Mouse (Mus musculus) embryonic facial prominence, embryonic 10.5 days (tissue): ENCODE data around the gene Crybb1. TPM values are rescaled to one million over a fixed set of nuclear protein-coding genes. Genes with fewer than 3 reads are reported as not detected.

Source experiments
- DNase-seq: peaks from one replicate; pipeline ENCODE4 v3.0.0-alpha.2; 2017; ENCODE audit warnings: low spot score
- H3K27ac ChIP-seq: fragments of 300-500 bp; sonication (generic); replicated peaks from 2 replicates; pipeline ENCODE4 v1.5.1; 2016; ENCODE audit warnings: mild to moderate bottlenecking
- H3K27me3 ChIP-seq: fragments of 300-500 bp; sonication (generic); replicated peaks from 2 replicates; pipeline ENCODE4 v1.6.1; 2016; ENCODE audit warnings: low read depth, mild to moderate bottlenecking; ENCODE audit not compliant: poor library complexity, severe bottlenecking
- H3K36me3 ChIP-seq: fragments of 300-500 bp; sonication (generic); replicated peaks from 2 replicates; pipeline ENCODE4 v1.6.1; 2016; ENCODE audit warnings: mild to moderate bottlenecking, moderate library complexity
- H3K4me1 ChIP-seq: fragments of 300-500 bp; sonication (generic); 2 replicates; pipeline ENCODE4 v1.6.1; 2016
- H3K4me3 ChIP-seq: fragments of 300-500 bp; sonication (generic); 2 replicates; pipeline ENCODE4 v1.5.1; 2016; ENCODE audit warnings: mild to moderate bottlenecking, moderate library complexity
- H3K9me3 ChIP-seq: fragments of 300-500 bp; sonication (generic); 2 replicates; pipeline ENCODE4 v1.6.1; 2016; ENCODE audit warnings: mild to moderate bottlenecking
- WGBS: fragments of 180-500 bp; shearing (Covaris S2); methylation state at CpG from one replicate; pipeline ENCODE4 v1.1.7; 2016; 5-methylcytosine and 5-hydroxymethylcytosine counted together
- polyA plus RNA-seq: library from polyadenylated mRNA; unstranded; fragments of >200 nt; fragmentation: Nextera tagmentation; extraction: Ambion mirVana; gene quantifications from 2 replicates; pipeline ENCODE4 v1.2.1, GENCODE M21; 2016

The Crybb1 gene
- 0.20 and 0.80 TPM in 2 replicates for polyA plus RNA-seq

- Histone ChIP-seq H3K27me3 (peaks cover 14% of the 10 kb centered on the region; the same call in 1 of the 2 replicates), H3K27ac (no peak within 1 kb of the TSS), H3K9me3 (no peaks in the 10 kb centered on the region), H3K36me3 (no peaks in the 10 kb centered on the region), H3K4me3 (no peak within 1 kb of the TSS), H3K4me1 (peaks cover 20% of the 10 kb centered on the region)
- WGBS: 55% methylated on average over 3 of the region's 3 CpGs
- no peak for DNase-seq
Measured at GRCm38 (mm10) chr5:112255426-112255825, at the start of gene Crybb1. Gene Crybb1 (plus strand): TSS chr5:112255815.

DNA sequence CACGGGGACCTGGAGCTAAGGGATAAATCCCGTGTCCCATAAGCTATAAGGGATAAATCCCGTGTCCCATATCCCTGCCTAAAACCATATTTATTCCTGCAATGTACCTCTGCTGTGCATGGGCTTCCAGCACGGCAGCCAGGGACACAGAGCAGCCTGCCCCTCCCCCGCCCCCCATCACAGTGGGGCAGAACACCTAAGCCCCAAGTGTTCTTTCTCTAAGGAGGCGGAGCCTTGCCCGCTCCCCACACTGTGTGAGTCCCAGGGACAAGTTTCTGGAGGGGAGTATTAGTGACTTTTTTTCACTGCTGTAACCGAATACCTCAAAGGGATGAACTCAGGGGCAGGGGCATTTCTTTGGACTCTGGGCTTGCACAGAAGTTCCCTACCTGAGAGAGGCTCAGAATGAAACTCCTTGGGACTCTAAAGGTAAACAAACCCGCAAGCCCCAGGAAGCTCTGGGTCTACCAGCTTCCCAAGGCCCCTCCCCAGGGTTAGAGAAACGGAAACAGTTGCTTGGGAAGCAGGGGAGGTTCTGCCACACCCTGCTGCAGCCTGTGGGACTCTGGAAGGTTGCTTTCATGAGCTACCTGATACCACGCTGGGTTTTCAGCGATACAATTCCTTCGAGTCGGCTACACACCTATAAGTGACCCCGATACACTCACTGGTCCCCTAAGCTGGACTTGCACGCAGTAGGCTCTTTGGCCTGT is 48.9 kb upstream of the Crybb1 start:
- Histone ChIP-seq H3K27ac (peak overlapping the region; percentile 60), H3K4me3 (peak overlapping the region; percentile 34; the same call in 1 of the 2 replicates)

GRCm38 (mm10) chr5:112208321-112208720 is 47.3 kb upstream of the Crybb1 start:
- Histone ChIP-seq H3K27me3 (no peaks in the 10 kb centered on the region), H3K27ac (0 out of 2 replicates have a peak overlapping the region, but pooled peaks have one; percentile 24), H3K9me3 (no peaks in the 10 kb centered on the region), H3K4me1 (peaks cover 41% of the 10 kb centered on the region), H3K4me3 (no peak overlapping the region), H3K36me3 (no peaks in the 10 kb centered on the region)
- no peak for DNase-seq
- WGBS: 29% methylated on average over 4 of the region's 4 CpGs

More for the DNA sequence above, 48.9 kb upstream of the Crybb1 start:
- WGBS: 19% methylated on average over 16 of the region's 16 CpGs
- no peaks in the 10 kb centered on the region for H3K9me3 ChIP-seq
- H3K4me1 ChIP-seq: peaks cover 30% of the 10 kb centered on the region
- DNase-seq: no peak
- H3K27me3 ChIP-seq: no peaks in the 10 kb centered on the region
- no peaks in the 10 kb centered on the region for H3K36me3 ChIP-seq

GRCm38 (mm10) chr5:112210104-112210503 is 45.5 kb upstream of the Crybb1 start:
- H3K4me3 ChIP-seq: no peak overlapping the region
- no peaks in the 10 kb centered on the region for H3K27me3 ChIP-seq
- 33% methylated on average over 8 of the region's 8 CpGs for WGBS
- peak; percentile 82 for DNase-seq
- H3K36me3 ChIP-seq: no peaks in the 10 kb centered on the region
- no peaks in the 10 kb centered on the region for H3K9me3 ChIP-seq
- H3K27ac ChIP-seq: no peak overlapping the region
- H3K4me1 ChIP-seq: peaks cover 59% of the 10 kb centered on the region

GRCm38 (mm10) chr5:112211911-112212310 is 43.7 kb upstream of the Crybb1 start:
- DNase-seq: no peak
- H3K9me3 ChIP-seq: no peaks in the 10 kb centered on the region
- H3K27ac ChIP-seq: no peak overlapping the region
- H3K27me3 ChIP-seq: peaks cover 6% of the 10 kb centered on the region; the same call in 1 of the 2 replicates
- WGBS: 88% methylated on average over 7 of the region's 7 CpGs
- H3K4me3 ChIP-seq: no peak overlapping the region
- H3K4me1 ChIP-seq: peaks cover 64% of the 10 kb centered on the region
- no peaks in the 10 kb centered on the region for H3K36me3 ChIP-seq

- no peaks in the 10 kb centered on the region for H3K9me3 ChIP-seq
- 66% methylated on average over 6 of the region's 6 CpGs for WGBS
- H3K36me3 ChIP-seq: no peaks in the 10 kb centered on the region
- H3K27me3 ChIP-seq: peaks cover 12% of the 10 kb centered on the region
- no peak for DNase-seq
- no peak overlapping the region for H3K4me3 ChIP-seq
- peak overlapping the region; percentile 68; the same call in 1 of the 2 replicates for H3K27ac ChIP-seq
- peaks cover 64% of the 10 kb centered on the region for H3K4me1 ChIP-seq
Measured at GRCm38 (mm10) chr5:112212711-112213264, 42.8 kb upstream of the Crybb1 start.

DNA sequence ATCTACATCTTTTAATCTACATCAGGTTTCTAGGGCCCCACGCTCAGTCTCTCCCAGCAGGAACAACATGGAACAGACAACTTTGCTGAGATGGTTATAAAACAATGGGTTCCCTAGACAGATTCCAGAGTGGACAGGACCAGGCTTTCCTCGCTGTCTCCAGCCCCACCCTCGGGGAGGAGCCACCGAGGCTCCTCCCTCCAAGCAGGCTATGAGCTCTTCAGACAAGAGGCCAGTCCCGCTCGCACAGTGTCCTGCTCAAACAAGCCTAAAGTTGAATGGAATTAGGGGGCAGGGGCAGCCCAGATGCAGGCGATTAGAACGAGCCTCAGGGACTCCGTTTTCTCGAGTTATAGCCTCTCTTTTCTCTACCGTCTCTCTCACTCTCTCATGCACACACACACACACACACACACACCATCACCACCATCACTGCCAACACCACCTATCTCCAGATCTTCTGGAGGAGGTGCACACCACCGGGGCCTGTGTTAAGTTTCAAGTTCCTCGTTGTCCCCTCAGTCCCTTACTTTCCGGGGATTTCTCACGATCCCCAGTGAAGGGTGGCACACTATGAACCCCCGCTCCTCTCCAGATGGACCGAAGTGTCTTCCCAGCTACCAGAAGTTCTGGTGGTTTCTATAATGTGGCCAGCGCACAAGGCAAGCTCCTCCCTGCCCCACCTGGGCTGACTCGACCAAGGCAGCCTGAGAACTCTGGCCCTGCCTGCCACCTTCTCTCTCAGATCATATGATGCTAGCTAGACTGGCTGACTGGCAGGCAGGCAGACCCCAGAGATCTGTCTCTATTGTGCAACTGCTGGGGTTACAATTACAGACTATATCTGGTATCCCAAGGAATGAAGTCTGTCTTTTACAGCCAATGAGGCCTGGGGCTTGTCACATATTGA is 42.0 kb upstream of the Crybb1 start:
- H3K4me1 ChIP-seq: peaks cover 60% of the 10 kb centered on the region
- 29% methylated on average over 19 of the region's 19 CpGs for WGBS
- H3K9me3 ChIP-seq: no peaks in the 10 kb centered on the region
- DNase-seq: peak; percentile 71
- peaks cover 12% of the 10 kb centered on the region for H3K27me3 ChIP-seq
- peak overlapping the region; percentile 21; the same call in 1 of the 2 replicates for H3K4me3 ChIP-seq
- H3K27ac ChIP-seq: peak overlapping the region; percentile 68
- peaks cover 2% of the 10 kb centered on the region; the same call in 1 of the 2 replicates for H3K36me3 ChIP-seq

GRCm38 (mm10) chr5:112214419-112214818 is 41.2 kb upstream of the Crybb1 start:
- WGBS: 3% methylated on average over 10 of the region's 10 CpGs
- peak; percentile 82 for DNase-seq
- Histone ChIP-seq H3K27me3 (peaks cover 12% of the 10 kb centered on the region), H3K36me3 (peaks cover 10% of the 10 kb centered on the region), H3K9me3 (no peaks in the 10 kb centered on the region), H3K4me3 (peak overlapping the region; percentile 28), H3K27ac (peak overlapping the region; percentile 68), H3K4me1 (peaks cover 62% of the 10 kb centered on the region)

- H3K9me3 ChIP-seq: no peaks in the 10 kb centered on the region
- peaks cover 69% of the 10 kb centered on the region for H3K4me1 ChIP-seq
- peak overlapping the region; percentile 82 for H3K27ac ChIP-seq
- peaks cover 12% of the 10 kb centered on the region for H3K27me3 ChIP-seq
- peaks cover 19% of the 10 kb centered on the region for H3K36me3 ChIP-seq
- WGBS: 11% methylated on average over 12 of the region's 12 CpGs
- DNase-seq: no peak
- H3K4me3 ChIP-seq: peak overlapping the region; percentile 45
Measured at GRCm38 (mm10) chr5:112215291-112215751, 40.3 kb upstream of the Crybb1 start.

- no peak for DNase-seq
- Histone ChIP-seq H3K4me3 (peak overlapping the region; percentile 45), H3K36me3 (peaks cover 24% of the 10 kb centered on the region), H3K4me1 (peaks cover 74% of the 10 kb centered on the region), H3K9me3 (no peaks in the 10 kb centered on the region), H3K27ac (peak overlapping the region; percentile 82), H3K27me3 (peaks cover 12% of the 10 kb centered on the region)
- 23% methylated on average over 9 of the region's 9 CpGs for WGBS
Measured at GRCm38 (mm10) chr5:112215801-112216251, 39.8 kb upstream of the Crybb1 start.

DNA sequence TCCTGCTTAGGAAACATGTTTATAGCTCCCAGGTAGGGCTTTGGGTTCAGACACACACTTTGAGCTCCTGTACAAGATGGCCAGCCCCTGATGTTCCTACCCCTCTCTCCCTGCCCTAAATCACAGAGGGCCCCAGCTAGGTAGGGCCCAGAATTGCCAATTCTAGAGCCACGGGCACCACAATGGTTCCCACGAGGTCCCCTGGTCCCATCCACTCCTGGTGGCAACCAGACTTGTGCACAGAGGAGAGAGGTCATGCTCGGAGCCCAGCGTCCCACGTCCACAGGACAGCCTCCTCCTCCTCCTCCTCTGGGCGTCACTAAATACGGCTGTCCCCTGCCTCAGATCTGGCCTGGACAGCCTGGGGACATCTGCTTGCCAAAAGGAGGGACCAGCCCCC is 39.3 kb upstream of the Crybb1 start:
- peak overlapping the region; percentile 82 for H3K27ac ChIP-seq
- no peak overlapping the region; the same call in 1 of the 2 replicates for H3K4me3 ChIP-seq

DNA sequence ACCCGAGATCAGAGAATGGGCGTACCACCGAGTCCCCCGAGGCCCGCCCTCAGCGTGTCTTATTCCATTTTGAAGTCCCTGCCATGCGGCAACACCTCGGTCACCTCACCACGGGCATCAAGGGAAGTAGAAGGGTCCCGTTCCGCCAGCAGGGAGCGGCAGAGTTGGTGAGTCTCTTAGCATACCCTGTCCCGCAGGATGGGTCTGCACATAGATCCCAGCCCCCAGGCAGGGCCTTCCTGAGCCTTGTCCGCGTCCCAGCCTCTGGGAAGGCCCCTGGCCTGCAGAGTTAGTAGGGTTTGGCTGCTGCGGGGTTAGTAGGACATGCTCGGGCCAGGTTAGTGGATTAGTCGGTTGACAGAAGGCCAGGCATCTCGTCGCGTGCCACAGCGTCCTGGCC is 38.6 kb upstream of the Crybb1 start:
- Histone ChIP-seq H3K36me3 (peaks cover 35% of the 10 kb centered on the region), H3K4me1 (peaks cover 82% of the 10 kb centered on the region), H3K27ac (peak overlapping the region; percentile 61)

More for the DNA sequence above, 39.3 kb upstream of the Crybb1 start:
- no peak for DNase-seq
- Histone ChIP-seq H3K27me3 (peaks cover 12% of the 10 kb centered on the region), H3K36me3 (peaks cover 29% of the 10 kb centered on the region), H3K4me1 (peaks cover 79% of the 10 kb centered on the region), H3K9me3 (no peaks in the 10 kb centered on the region)
- WGBS: 69% methylated on average over 7 of the region's 7 CpGs

More for the DNA sequence above, 38.6 kb upstream of the Crybb1 start:
- Histone ChIP-seq H3K9me3 (no peaks in the 10 kb centered on the region), H3K27me3 (peaks cover 12% of the 10 kb centered on the region), H3K4me3 (no peak overlapping the region)
- no peak for DNase-seq
- WGBS: 50% methylated on average over 22 of the region's 22 CpGs
